Mouse (Mus musculus) C2C12 (cell line): ENCODE measurements around the gene Wdr1. TPM values are rescaled to one million over a fixed set of nuclear protein-coding genes. Genes with fewer than 3 reads are reported as not detected.
"Not testable (repeated sequence)": the region's sequence is repeated elsewhere in the genome, so short reads cannot be mapped to it uniquely, and the experiment has no call there.

Experiments used
- H3K27me3 ChIP-seq: one replicate; pipeline ENCODE4 v1.6.1; 2011; ENCODE audit not compliant: control insufficient read depth, insufficient read depth, insufficient read length
- H3K36me3 ChIP-seq: one replicate; pipeline ENCODE4 v1.6.1; 2011; ENCODE audit not compliant: control insufficient read depth, insufficient read depth
- H3K4me3 ChIP-seq: one replicate; pipeline ENCODE4 v1.5.1; 2011; ENCODE audit warnings: mild to moderate bottlenecking, control low read depth; ENCODE audit not compliant: poor library complexity, insufficient read depth, severe bottlenecking
- H3K79me2 ChIP-seq: one replicate; pipeline ENCODE4 v1.6.1; 2011; ENCODE audit not compliant: control insufficient read depth, insufficient read depth
- H3K79me3 ChIP-seq: one replicate; pipeline ENCODE4 v1.6.1; 2011; ENCODE audit warnings: low read depth, control low read depth
- H3ac ChIP-seq: one replicate; pipeline ENCODE3; 2011; ENCODE audit warnings: low read depth; ENCODE audit not compliant: control insufficient read depth, insufficient read length
- CEBPB ChIP-seq: IDR thresholded peaks from one replicate; pipeline ENCODE4 v1.6.1; 2011; ENCODE audit warnings: low read depth, mild to moderate bottlenecking, control low read depth, moderate library complexity
- CTCF ChIP-seq: IDR thresholded peaks from one replicate; pipeline ENCODE4 v1.5.1; 2011; ENCODE audit not compliant: control insufficient read depth, insufficient read depth, insufficient read length
- FOSL1 ChIP-seq: IDR thresholded peaks from one replicate; pipeline ENCODE4 v1.8.0; 2011; ENCODE audit warnings: mild to moderate bottlenecking, low read length; ENCODE audit not compliant: poor library complexity, insufficient read depth, severe bottlenecking
- MAX ChIP-seq: IDR thresholded peaks from one replicate; pipeline ENCODE4 v1.6.1; 2011; ENCODE audit warnings: mild to moderate bottlenecking, control low read depth
- MYOD1 ChIP-seq: IDR thresholded peaks from one replicate; pipeline ENCODE4 v1.6.1; 2011; ENCODE audit warnings: low read depth; ENCODE audit not compliant: control insufficient read depth, insufficient read length
- MYOG ChIP-seq: IDR thresholded peaks from one replicate; pipeline ENCODE4 v1.6.1; 2011; ENCODE audit not compliant: control insufficient read depth, insufficient read length; ENCODE audit errors: extremely low read depth
- USF1 ChIP-seq: IDR thresholded peaks from one replicate; pipeline ENCODE4 v1.6.1; 2011; ENCODE audit warnings: low read depth, mild to moderate bottlenecking, control low read depth, moderate library complexity
- polyA plus RNA-seq: library from polyadenylated mRNA; unstranded; fragments of >200 nt; fragmentation: generic; extraction: Trizol; gene quantifications from one replicate; pipeline ENCODE4 v1.2.1, GENCODE M21; 2012; ENCODE audit warnings: missing spikeins

The Wdr1 gene
- polyA plus RNA-seq, 1 experiment: 348 TPM

DNA sequence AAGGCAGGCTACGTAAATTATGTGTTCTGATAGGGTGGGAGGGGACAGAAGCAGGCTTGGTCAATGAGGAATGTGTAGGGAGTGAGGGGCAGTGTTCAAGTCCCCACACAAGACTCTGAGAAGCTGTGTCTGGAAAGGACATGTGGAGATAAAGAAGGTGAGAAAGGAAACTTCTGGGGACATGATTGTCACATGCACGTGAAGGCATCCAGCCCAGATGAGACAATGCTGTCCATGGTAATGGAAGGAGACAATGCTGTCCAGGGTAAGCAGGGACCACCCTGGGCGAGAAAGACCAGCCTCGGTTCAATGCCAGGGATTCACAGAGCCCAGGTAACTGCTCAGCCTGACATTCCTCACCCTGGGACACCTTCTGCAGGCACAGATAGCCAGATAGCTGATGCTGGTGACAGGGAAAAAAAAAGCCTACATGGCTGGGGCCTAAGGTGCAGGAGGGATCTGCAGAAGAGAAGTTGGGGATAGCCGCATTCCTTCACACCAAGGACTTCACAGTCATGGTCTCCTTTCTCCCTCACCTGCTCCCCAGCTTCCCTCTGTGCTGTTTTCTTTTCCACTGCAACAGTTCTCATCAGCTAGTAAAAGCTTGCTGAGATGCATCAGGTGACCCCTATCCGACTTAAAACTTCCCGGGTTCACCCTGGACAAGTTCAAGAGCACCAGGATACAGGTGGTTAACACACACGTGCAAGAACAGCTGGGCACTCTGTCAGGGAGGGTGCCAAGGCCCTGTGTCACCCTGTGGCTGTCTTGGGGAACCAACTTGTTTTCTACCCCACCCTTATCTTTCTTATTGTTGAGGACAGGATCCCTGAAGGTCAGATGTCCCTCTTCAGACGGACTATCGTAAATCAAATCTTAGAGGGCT lies 82.0 kb downstream of the Wdr1 start:
- H3K4me3 ChIP-seq: no peak overlapping the region
- TF ChIP-seq CEBPB (no peak), CTCF (no peak), MAX (no peak), USF1 (no peak), MYOG (no peak), FOSL1 (no peak), MYOD1 (no peak)
- H3K79me2 ChIP-seq: no peaks in the 10 kb centered on the region
- no peak overlapping the region for H3ac ChIP-seq
- H3K79me3 ChIP-seq: no peaks in the 10 kb centered on the region
- H3K27me3 ChIP-seq: peaks cover 11% of the 10 kb centered on the region
- no peaks in the 10 kb centered on the region for H3K36me3 ChIP-seq

DNA sequence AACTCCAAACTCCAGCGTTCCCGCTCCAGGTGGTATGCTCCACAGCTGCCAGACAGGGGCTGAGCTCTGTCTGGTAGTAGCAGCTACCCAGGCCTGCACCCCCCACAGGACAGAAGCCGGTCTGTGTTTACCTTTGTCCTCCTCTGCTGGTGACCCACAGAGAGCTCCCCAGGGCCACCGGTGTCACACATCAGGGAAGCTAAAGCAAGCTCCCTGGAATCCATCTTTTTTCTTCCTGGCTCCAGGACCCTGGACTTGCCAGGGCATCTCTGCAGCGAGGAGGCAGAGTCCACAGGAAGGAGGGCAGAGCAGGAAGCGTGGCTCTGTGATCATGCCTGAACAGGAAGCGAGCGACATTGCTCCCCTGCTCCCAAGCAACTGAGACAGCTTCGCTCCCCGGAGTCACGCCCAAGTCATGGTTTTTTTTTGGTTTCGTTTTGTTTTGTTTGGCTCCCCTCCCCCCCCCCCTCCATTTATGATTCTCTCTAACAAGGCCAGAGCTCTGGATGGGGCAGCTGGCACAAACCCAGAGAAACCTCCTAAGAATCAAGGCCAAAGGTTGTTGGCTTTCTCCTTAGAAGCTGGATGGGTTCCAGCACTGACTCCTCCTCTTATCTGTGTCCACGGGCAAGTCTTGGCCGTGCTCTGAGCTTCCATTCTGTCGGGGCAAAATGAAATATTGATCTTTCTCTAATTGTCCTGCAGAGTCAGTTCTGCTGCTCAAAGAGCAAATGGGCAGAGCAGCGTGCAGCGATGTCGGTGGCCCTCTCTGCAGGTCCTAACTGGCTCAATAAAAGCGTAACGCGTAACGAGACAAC lies 82.9 kb downstream of the Wdr1 start:
- peak overlapping the region; percentile 29 for H3ac ChIP-seq
- H3K4me3 ChIP-seq: peak overlapping the region; percentile 12
- H3K36me3 ChIP-seq: no peaks in the 10 kb centered on the region
- peaks cover 9% of the 10 kb centered on the region for H3K27me3 ChIP-seq
- peak; percentile 37 for TF ChIP-seq MAX
- no peak for TF ChIP-seq CEBPB
- H3K79me2 ChIP-seq: no peaks in the 10 kb centered on the region
- no peaks in the 10 kb centered on the region for H3K79me3 ChIP-seq

DNA sequence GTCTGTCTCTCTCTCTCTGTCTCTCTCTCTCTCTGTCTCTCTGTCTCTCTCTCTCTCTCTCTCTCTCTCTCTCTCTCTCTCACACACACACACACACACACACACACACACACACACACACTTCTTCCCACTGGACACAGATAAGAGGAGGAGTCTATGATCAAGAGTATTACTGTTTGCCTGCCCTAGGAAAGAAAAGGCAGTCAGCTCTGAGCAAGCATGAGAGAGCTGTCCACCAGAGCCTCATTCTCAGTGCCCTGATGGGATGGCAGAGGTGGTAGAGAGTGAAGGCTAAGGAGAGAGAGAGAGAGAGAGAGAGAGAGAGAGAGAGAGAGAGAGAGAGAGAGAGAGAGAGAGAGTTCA lies 83.5 kb downstream of the Wdr1 start:
- not testable (repeated sequence) for H3K4me3 ChIP-seq, H3K79me2 ChIP-seq, H3ac ChIP-seq, H3K79me3 ChIP-seq, H3K36me3 ChIP-seq, H3K27me3 ChIP-seq

DNA sequence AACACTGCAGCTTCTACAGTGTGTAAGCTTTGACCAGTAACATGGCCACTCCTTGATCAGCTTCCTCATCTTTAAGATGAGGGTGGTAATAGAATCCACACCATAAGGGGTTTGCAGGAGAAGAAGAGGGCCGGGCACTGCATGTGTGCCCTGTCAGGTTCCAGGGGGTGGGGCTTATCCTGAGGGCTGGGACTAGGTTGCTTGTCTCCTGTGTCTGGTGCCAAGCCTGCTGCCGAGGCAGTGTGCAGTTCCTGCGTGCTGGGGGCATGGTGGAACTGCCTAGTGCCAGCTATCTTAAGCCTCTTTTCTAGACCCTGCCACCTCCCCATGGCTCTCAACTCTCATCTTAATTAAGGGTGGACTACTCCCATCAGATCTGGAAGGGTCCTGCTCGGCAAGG lies 84.0 kb downstream of the Wdr1 start:
- Histone ChIP-seq H3K27me3 (peaks cover 9% of the 10 kb centered on the region), H3K79me2 (no peaks in the 10 kb centered on the region), H3K36me3 (no peaks in the 10 kb centered on the region), H3ac (no peak overlapping the region), H3K4me3 (no peak overlapping the region), H3K79me3 (no peaks in the 10 kb centered on the region)
- TF ChIP-seq MYOG: no peak

DNA sequence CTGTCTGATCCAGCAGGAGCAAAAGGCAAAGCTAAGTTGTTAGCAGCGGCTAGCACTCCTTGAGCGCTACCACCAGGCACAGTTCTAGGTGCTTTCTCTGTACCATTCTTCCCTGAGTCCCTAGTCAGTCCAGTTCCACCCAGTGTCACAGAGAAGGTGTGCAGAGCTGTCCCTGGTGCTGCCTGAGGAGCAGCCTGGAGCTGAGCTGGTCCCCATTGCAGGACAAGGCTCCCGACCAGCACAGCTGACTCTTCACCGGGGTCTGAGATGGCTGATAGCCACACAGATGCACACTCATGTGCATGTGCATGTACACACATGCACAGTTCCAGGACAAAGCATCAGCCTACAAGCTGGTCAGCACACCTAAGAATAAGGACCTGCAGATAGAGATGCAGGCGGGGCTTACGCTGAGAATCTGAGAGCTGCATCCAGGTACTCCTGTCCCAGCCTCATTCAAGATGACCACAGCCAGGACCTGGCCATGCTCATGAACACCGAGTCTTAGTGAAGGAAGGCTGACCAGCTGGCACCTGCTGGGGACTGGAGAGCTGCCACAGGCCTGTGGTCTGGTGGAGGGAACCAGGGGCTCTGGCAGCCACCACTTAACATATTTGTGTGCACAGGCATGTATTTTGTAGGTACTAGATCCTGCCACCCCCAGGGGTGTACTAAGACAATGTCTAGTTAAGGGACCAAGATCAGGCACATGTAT lies 85.1 kb downstream of the Wdr1 start:
- Histone ChIP-seq H3K4me3 (no peak overlapping the region), H3K27me3 (peaks cover 3% of the 10 kb centered on the region), H3K36me3 (no peaks in the 10 kb centered on the region), H3ac (no peak overlapping the region), H3K79me2 (no peaks in the 10 kb centered on the region), H3K79me3 (no peaks in the 10 kb centered on the region)
- TF ChIP-seq FOSL1 (no peak), CTCF (no peak), USF1 (no peak), MYOG (no peak), MYOD1 (no peak), CEBPB (no peak), MAX (no peak)
